Mouse (Mus musculus): ENCODE measurements around the gene Cog5. TPM values are rescaled to one million over a fixed set of nuclear protein-coding genes. Genes with fewer than 3 reads are reported as not detected.

Gene Cog5
- polyA plus RNA-seq, 1 experiment from 2014 or later = 7.6 TPM

DNA sequence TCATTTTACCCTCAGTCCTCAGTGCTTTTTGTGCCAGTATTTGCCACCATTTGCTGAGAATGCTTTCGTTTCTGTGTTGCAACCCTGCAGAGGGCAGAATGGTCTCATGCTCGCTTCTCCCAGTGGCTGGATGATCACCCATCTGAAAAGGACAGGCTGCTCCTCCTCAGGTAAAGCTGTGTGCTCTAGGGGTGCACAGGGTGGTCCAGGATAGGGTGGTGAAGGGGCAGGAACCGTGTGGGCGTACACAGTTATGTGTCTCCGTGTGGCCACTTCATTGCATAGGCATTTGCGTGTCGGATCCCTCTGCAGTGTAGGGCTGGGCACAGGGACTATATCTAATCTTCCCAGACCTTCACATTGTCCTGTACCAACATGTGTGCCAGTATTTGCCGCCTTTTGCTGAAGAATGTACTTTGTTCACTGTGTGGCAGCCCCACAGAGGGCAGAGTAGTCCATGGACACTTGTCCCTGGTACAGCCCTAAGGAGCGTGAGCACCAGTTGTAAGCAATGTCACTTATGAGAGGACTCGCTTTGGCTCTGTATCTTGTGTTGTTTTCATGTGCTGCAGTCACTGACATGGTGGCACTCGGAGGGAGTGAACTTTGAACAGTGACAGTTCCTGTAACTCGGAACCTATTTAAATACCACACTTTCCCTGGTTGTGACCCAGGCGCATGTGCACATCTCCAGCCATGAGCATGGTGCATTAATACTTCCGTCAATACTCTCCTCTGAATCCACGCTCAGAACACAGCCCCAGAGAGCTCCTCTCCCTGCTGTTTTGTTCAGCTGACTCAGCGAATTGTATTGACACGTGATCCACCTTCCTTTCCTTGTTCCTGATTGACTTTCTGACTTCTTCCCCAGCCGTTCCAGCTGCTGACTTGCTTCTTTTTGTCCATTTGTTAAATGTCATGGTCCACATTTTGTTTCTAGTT is 266.1 kb downstream of the Cog5 start:
- Histone ChIP-seq H3K4me3 (ENCODE audit: low read depth, low read length) (no peak overlapping the region), H3K4me1 (ENCODE audit: control insufficient read depth, low read depth, low read length) (peaks cover 2% of the 10 kb centered on the region; the same call in 1 of the 2 replicates), H3K36me3 (ENCODE audit: control insufficient read depth, insufficient read depth) (peaks cover 6% of the 10 kb centered on the region; the same call in 1 of the 2 replicates), H3K9me3 (replicated peaks; ENCODE audit: control insufficient read depth, low read length) (no peaks in the 10 kb centered on the region), H3K27me3 (ENCODE audit: control insufficient read depth, insufficient read depth, low read depth, low read length) (no peaks in the 10 kb centered on the region), H3K4me2 (ENCODE audit: low read depth, low read length) (no peak overlapping the region), H3K27ac (ENCODE audit: low read length) (no peak overlapping the region), H3K9ac (ENCODE audit: low read depth, low read length) (no peak overlapping the region)
- WGBS (ENCODE audit: insufficient replicate concordance) = 69% methylated on average over 18 of the region's 18 CpGs
- ATAC-seq (ENCODE audit: low read depth) = peak; percentile 69

DNA sequence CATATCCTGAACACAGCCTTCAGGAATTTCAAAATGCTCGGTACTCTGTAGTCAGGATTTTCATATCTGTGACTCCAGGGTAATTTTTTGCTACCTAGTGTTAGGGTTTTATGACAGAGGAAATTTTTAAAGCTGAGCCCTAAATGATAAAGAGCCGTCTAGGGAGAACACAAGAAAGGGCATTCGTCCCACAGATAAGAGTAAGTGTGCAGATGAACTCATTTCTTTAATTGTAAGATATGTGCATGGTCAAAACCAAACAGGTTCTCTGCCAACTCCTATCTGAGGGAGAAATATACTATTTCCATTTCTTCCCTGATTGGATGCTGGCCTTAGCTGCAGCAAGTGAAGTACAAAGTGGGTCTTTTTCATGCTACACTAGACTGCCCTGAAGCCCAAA is 269.5 kb downstream of the Cog5 start:
- Histone ChIP-seq H3K36me3 (ENCODE audit: control insufficient read depth, insufficient read depth) (peaks cover 24% of the 10 kb centered on the region), H3K27me3 (ENCODE audit: control insufficient read depth, insufficient read depth, low read depth, low read length) (no peaks in the 10 kb centered on the region), H3K9ac (ENCODE audit: low read depth, low read length) (no peak overlapping the region), H3K9me3 (replicated peaks; ENCODE audit: control insufficient read depth, low read length) (no peaks in the 10 kb centered on the region), H3K4me1 (ENCODE audit: control insufficient read depth, low read depth, low read length) (peaks cover 2% of the 10 kb centered on the region; the same call in 1 of the 2 replicates), H3K4me2 (ENCODE audit: low read depth, low read length) (no peak overlapping the region), H3K4me3 (ENCODE audit: low read depth, low read length) (no peak overlapping the region), H3K27ac (ENCODE audit: low read length) (no peak overlapping the region)
- ATAC-seq (ENCODE audit: low read depth) = no peak
- 42% methylated on average over 3 of the region's 3 CpGs for WGBS (ENCODE audit: insufficient replicate concordance)

DNA sequence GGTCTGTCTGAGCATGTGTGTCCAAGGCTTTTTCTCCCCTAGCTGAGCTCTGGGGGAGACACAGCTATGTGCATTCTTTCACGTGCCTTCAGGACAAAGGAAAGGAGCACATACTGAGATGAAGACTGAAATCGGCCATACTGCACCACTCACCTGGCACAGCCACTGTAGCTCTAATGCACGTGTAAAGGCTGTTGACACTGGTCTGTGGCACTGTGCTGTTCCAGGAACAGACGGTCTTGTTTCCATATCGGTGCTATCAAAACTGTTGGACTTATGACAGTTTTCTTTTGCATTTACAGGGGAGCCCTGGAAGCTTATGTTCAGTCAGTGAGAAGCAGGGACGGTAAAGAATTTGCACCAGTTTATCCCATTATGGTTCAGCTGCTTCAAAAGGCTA is 270.7 kb downstream of the Cog5 start:
- no peak overlapping the region for H3K27ac ChIP-seq (ENCODE audit: low read length)
- no peak overlapping the region for H3K9ac ChIP-seq (ENCODE audit: low read depth, low read length)
- ATAC-seq (ENCODE audit: low read depth) = no peak
- peaks cover 26% of the 10 kb centered on the region for H3K36me3 ChIP-seq (ENCODE audit: control insufficient read depth, insufficient read depth)
- peaks cover 2% of the 10 kb centered on the region; the same call in 1 of the 2 replicates for H3K4me1 ChIP-seq (ENCODE audit: control insufficient read depth, low read depth, low read length)
- H3K4me2 ChIP-seq (ENCODE audit: low read depth, low read length) = no peak overlapping the region
- H3K9me3 ChIP-seq (replicated peaks; ENCODE audit: control insufficient read depth, low read length) = no peaks in the 10 kb centered on the region
- H3K27me3 ChIP-seq (ENCODE audit: control insufficient read depth, insufficient read depth, low read depth, low read length) = no peaks in the 10 kb centered on the region
- 77% methylated on average over 6 of the region's 6 CpGs for WGBS (ENCODE audit: insufficient replicate concordance)
- H3K4me3 ChIP-seq (ENCODE audit: low read depth, low read length) = no peak overlapping the region

DNA sequence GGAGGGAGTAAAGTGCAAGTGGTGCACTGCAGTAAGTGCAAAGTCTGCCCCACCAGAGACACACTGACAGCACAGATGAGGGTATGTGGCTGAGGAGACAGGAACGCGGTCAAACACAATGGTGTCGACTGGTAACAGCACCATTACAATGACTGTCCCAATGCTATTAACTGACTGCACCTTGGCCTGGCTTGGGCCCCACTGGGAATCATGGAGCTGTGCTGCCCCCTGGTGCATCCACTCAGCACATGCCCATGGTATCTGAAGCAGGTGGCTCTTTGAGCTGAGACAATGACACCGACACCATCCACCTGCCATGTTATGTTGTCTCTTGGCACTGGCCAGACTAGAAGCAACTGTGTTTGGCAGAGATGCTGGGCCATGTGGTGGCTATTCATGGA is 272.0 kb downstream of the Cog5 start:
- no peaks in the 10 kb centered on the region for H3K9me3 ChIP-seq (replicated peaks; ENCODE audit: control insufficient read depth, low read length)
- H3K4me1 ChIP-seq (ENCODE audit: control insufficient read depth, low read depth, low read length) = no peaks in the 10 kb centered on the region
- WGBS (ENCODE audit: insufficient replicate concordance) = 72% methylated on average over 4 of the region's 4 CpGs
- H3K4me2 ChIP-seq (ENCODE audit: low read depth, low read length) = no peak overlapping the region
- peak; percentile 64 for ATAC-seq (ENCODE audit: low read depth)
- H3K36me3 ChIP-seq (ENCODE audit: control insufficient read depth, insufficient read depth) = peaks cover 32% of the 10 kb centered on the region
- H3K27ac ChIP-seq (ENCODE audit: low read length) = no peak overlapping the region
- no peak overlapping the region for H3K4me3 ChIP-seq (ENCODE audit: low read depth, low read length)
- H3K9ac ChIP-seq (ENCODE audit: low read depth, low read length) = no peak overlapping the region
- H3K27me3 ChIP-seq (ENCODE audit: control insufficient read depth, insufficient read depth, low read depth, low read length) = no peaks in the 10 kb centered on the region

DNA sequence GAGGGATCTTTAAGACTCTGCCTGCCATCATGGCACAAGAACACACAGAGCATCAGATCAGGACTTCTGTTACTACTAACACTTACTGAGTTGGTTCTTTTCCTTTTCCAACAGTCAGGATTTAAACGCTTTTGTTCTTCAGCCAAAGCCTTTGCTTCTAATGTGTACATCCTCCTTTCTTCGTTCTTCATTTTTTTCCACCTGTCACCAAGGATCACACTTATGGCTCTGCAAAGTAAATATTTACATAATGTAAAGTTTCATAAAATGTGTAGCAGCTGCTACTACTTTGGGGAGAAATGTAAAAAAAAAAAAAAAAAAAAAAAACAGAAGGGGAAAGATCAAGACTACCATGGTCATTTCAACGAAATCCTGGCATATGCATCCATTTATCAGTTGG is 273.8 kb downstream of the Cog5 start:
- 77% methylated on average over 3 of the region's 3 CpGs for WGBS (ENCODE audit: insufficient replicate concordance)
- ATAC-seq (ENCODE audit: low read depth) = no peak
- H3K27ac ChIP-seq (ENCODE audit: low read length) = no peak overlapping the region
- no peaks in the 10 kb centered on the region for H3K4me1 ChIP-seq (ENCODE audit: control insufficient read depth, low read depth, low read length)
- no peaks in the 10 kb centered on the region for H3K9me3 ChIP-seq (replicated peaks; ENCODE audit: control insufficient read depth, low read length)
- no peak overlapping the region for H3K4me2 ChIP-seq (ENCODE audit: low read depth, low read length)
- H3K9ac ChIP-seq (ENCODE audit: low read depth, low read length) = no peak overlapping the region
- peaks cover 41% of the 10 kb centered on the region for H3K36me3 ChIP-seq (ENCODE audit: control insufficient read depth, insufficient read depth)
- H3K27me3 ChIP-seq (ENCODE audit: control insufficient read depth, insufficient read depth, low read depth, low read length) = no peaks in the 10 kb centered on the region
- H3K4me3 ChIP-seq (ENCODE audit: low read depth, low read length) = no peak overlapping the region

DNA sequence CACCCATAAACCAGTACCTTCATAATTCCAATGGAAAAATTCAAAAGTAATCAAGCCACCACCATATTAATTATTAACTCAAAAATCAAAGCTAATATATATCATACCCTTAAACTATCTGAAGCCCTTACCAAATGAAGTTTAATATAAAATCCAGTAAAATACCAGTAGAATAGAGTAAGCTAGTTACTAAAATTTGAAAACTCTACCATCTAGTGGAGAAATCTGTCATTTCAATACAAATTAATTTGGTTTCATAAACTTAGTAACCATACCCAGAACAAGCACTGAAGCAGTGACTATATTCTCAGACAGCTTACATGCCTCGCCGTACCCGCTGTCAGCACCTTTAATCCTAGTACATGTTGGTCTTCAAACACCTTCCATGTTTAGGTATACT is 277.1 kb downstream of the Cog5 start:
- Histone ChIP-seq H3K27ac (ENCODE audit: low read length) (no peak overlapping the region), H3K9me3 (replicated peaks; ENCODE audit: control insufficient read depth, low read length) (no peaks in the 10 kb centered on the region), H3K27me3 (ENCODE audit: control insufficient read depth, insufficient read depth, low read depth, low read length) (no peaks in the 10 kb centered on the region), H3K4me1 (ENCODE audit: control insufficient read depth, low read depth, low read length) (no peaks in the 10 kb centered on the region), H3K4me3 (ENCODE audit: low read depth, low read length) (no peak overlapping the region), H3K36me3 (ENCODE audit: control insufficient read depth, insufficient read depth) (peaks cover 53% of the 10 kb centered on the region), H3K4me2 (ENCODE audit: low read depth, low read length) (no peak overlapping the region), H3K9ac (ENCODE audit: low read depth, low read length) (no peak overlapping the region)
- ATAC-seq (ENCODE audit: low read depth) = no peak
- WGBS (ENCODE audit: insufficient replicate concordance) = 97% methylated on average over 3 of the region's 3 CpGs

DNA sequence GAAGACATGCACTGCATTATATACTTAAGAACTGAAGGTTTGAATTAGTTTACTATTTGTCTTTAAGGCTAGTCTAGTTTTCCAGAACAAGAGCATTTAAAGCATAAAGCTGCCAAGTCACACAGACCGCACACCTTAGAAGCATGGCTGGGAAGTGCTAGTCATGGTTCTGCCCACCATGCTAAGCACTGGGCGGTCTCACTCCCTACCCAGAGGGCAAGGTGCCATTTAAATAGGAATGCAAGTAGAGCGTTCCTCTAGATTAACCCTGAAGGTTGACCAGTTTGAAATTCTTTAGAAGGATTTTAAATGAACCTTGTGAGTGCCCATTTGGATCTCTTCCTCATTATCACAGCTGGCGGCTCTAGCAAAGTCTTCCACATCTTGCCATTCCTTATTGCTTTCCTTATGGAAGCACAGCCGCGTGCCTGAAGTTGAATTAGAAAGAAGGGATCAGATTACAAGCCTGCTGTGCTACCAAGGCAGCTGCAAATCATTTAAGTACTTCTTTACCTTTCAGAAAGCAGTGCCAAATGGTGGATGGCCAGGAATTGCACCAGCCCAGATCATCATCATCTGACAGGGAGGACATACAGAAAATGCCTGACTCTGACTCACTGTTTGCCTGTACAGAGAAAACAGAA is 282.1 kb downstream of the Cog5 start:
- WGBS (ENCODE audit: insufficient replicate concordance) = 77% methylated on average over 6 of the region's 6 CpGs
- Histone ChIP-seq H3K4me2 (ENCODE audit: low read depth, low read length) (no peak overlapping the region), H3K9me3 (replicated peaks; ENCODE audit: control insufficient read depth, low read length) (no peaks in the 10 kb centered on the region), H3K4me3 (ENCODE audit: low read depth, low read length) (no peak overlapping the region), H3K9ac (ENCODE audit: low read depth, low read length) (no peak overlapping the region), H3K27me3 (ENCODE audit: control insufficient read depth, insufficient read depth, low read depth, low read length) (no peaks in the 10 kb centered on the region), H3K4me1 (ENCODE audit: control insufficient read depth, low read depth, low read length) (no peaks in the 10 kb centered on the region), H3K27ac (ENCODE audit: low read length) (no peak overlapping the region), H3K36me3 (ENCODE audit: control insufficient read depth, insufficient read depth) (peaks cover 65% of the 10 kb centered on the region)
- no peak for ATAC-seq (ENCODE audit: low read depth)

DNA sequence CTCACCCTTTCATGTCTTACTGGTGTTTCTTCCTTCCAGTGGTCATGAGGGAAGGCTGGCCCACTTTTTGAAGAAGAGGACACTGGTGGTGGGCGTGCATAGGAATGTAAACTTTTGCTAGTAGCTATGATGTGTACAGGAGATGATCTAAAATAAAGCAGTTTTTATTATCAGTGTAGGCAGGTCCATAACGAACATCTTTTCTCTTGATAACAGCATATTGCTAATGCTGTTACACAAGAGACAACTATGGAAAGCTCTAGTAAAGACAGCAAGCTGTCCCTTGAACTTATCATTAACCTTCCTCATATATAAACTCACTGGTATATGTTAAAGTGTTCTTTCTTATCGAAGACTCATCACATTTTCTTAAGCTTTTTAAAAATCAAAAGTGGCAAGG is 282.9 kb downstream of the Cog5 start:
- Histone ChIP-seq H3K4me2 (ENCODE audit: low read depth, low read length) (no peak overlapping the region), H3K27me3 (ENCODE audit: control insufficient read depth, insufficient read depth, low read depth, low read length) (no peaks in the 10 kb centered on the region), H3K9ac (ENCODE audit: low read depth, low read length) (no peak overlapping the region), H3K9me3 (replicated peaks; ENCODE audit: control insufficient read depth, low read length) (no peaks in the 10 kb centered on the region), H3K27ac (ENCODE audit: low read length) (no peak overlapping the region), H3K4me1 (ENCODE audit: control insufficient read depth, low read depth, low read length) (peaks cover 1% of the 10 kb centered on the region; the same call in 1 of the 2 replicates), H3K36me3 (ENCODE audit: control insufficient read depth, insufficient read depth) (peaks cover 59% of the 10 kb centered on the region), H3K4me3 (ENCODE audit: low read depth, low read length) (no peak overlapping the region)
- WGBS (ENCODE audit: insufficient replicate concordance) = 47% methylated on average over 3 of the region's 3 CpGs
- ATAC-seq (ENCODE audit: low read depth) = peak; percentile 41; the same call in 1 of the 2 replicates
